Mouse (Mus musculus): Measurements from ENCODE around the gene Btbd11.

Btbd11 gene

GRCm38 (mm10) chr10:85522220-85522760 lies 135.7 kb downstream of the Btbd11 start:
- no peak for DNase-seq (ENCODE audit: low spot score in 2 of 2)

- DNase-seq (ENCODE audit: low spot score in 2 of 2), result no peak
Observed at GRCm38 (mm10) chr10:85525267-85526015, 138.8 kb downstream of the Btbd11 start.

- no peak for DNase-seq (ENCODE audit: low spot score in 2 of 2)
Observed at GRCm38 (mm10) chr10:85526657-85527056, 140.0 kb downstream of the Btbd11 start.

GRCm38 (mm10) chr10:85527722-85528121 lies 141.1 kb downstream of the Btbd11 start:
- DNase-seq (ENCODE audit: low spot score in 2 of 2), result no peak

GRCm38 (mm10) chr10:85533192-85533710 lies 146.6 kb downstream of the Btbd11 start:
- DNase-seq (ENCODE audit: low spot score in 2 of 2), result no peak

GRCm38 (mm10) chr10:85538051-85538753 lies 151.6 kb downstream of the Btbd11 start:
- DNase-seq (ENCODE audit: low spot score in 2 of 2), result no peak

GRCm38 (mm10) chr10:85539510-85540120 lies 153.0 kb downstream of the Btbd11 start:
- DNase-seq (ENCODE audit: low spot score in 2 of 2), result no peak

GRCm38 (mm10) chr10:85540311-85541093 lies 153.9 kb downstream of the Btbd11 start:
- no peak for DNase-seq (ENCODE audit: low spot score in 2 of 2)

GRCm38 (mm10) chr10:85541481-85541880 lies 154.9 kb downstream of the Btbd11 start:
- no peak for DNase-seq (ENCODE audit: low spot score in 2 of 2)

- DNase-seq (ENCODE audit: low spot score in 2 of 2), result no peak
Observed at GRCm38 (mm10) chr10:85541892-85542630, 155.4 kb downstream of the Btbd11 start.

GRCm38 (mm10) chr10:85543281-85543680 lies 156.7 kb downstream of the Btbd11 start:
- no peak for DNase-seq (ENCODE audit: low spot score in 2 of 2)

GRCm38 (mm10) chr10:85544991-85545390 lies 158.4 kb downstream of the Btbd11 start:
- no peak for DNase-seq (ENCODE audit: low spot score in 2 of 2)

GRCm38 (mm10) chr10:85555193-85555592 lies 168.6 kb downstream of the Btbd11 start:
- no peak for DNase-seq (ENCODE audit: low spot score in 2 of 2)

- no peak for DNase-seq (ENCODE audit: low spot score in 2 of 2)
Observed at GRCm38 (mm10) chr10:85561418-85561817, 174.8 kb downstream of the Btbd11 start.

- DNase-seq (ENCODE audit: low spot score in 2 of 2), result no peak
Observed at GRCm38 (mm10) chr10:85571456-85571855, 184.8 kb downstream of the Btbd11 start.

- no peak for DNase-seq (ENCODE audit: low spot score in 2 of 2)
Observed at GRCm38 (mm10) chr10:85572571-85572970, 186.0 kb downstream of the Btbd11 start.

- DNase-seq (ENCODE audit: low spot score in 2 of 2), result peak; percentile 33 to 49
Observed at GRCm38 (mm10) chr10:85577891-85578420, 191.3 kb downstream of the Btbd11 start.

- DNase-seq (ENCODE audit: low spot score in 2 of 2), result no peak
Observed at GRCm38 (mm10) chr10:85578571-85579465, 192.2 kb downstream of the Btbd11 start.

GRCm38 (mm10) chr10:85587758-85588157 lies 201.1 kb downstream of the Btbd11 start:
- no peak for DNase-seq (ENCODE audit: low spot score in 2 of 2)

All from urinary bladder, adult 18-20 months (tissue).